Mouse (Mus musculus) stomach, postnatal 0 days (tissue): Measurements from ENCODE around the gene Sec31a.

Source experiments
- CTCF ChIP-seq: IDR thresholded peaks from 2 replicates; pipeline ENCODE4 v1.5.1; 2016; ENCODE audit warnings: antibody characterized with exemption, low read depth, mild to moderate bottlenecking, moderate library complexity
- EP300 ChIP-seq: optimal IDR thresholded peaks from 2 replicates; pipeline ENCODE3; 2016; ENCODE audit warnings: antibody characterized with exemption

- TF ChIP-seq CTCF (no peak), EP300 (no peak)
Measured at GRCm38 (mm10) chr5:100462374-100462773, 46.3 kb upstream of the Sec31a start.
